Mouse (Mus musculus) lung, adult 2 months (tissue): ENCODE results near the gene Ncoa3. TPM values are rescaled to one million over a fixed set of nuclear protein-coding genes. Genes with fewer than 3 reads are reported as not detected.

ENCODE experiments used
- DNase-seq: peaks from one replicate; pipeline ENCODE4 v3.0.0; 2022
- H3K4me1 ChIP-seq: fragments of 200-500 bp; 2 replicates; pipeline ENCODE4 v1.6.1; 2011; ENCODE audit warnings: low read length; ENCODE audit not compliant: control insufficient read depth, insufficient read depth
- H3K4me3 ChIP-seq: fragments of 200-500 bp; replicated peaks from 2 replicates; pipeline ENCODE3; 2011; ENCODE audit warnings: low read depth, mild to moderate bottlenecking, control low read depth, low read length; ENCODE audit errors: extremely low read depth
- CTCF ChIP-seq: fragments of 200-500 bp; IDR thresholded peaks from 2 replicates; pipeline ENCODE4 v1.5.1; 2011; ENCODE audit warnings: mild to moderate bottlenecking, low read length, control low read depth; ENCODE audit not compliant: insufficient read depth
- POLR2A ChIP-seq: fragments of 200-500 bp; IDR thresholded peaks from 2 replicates; pipeline ENCODE4 v1.6.1; 2011; ENCODE audit warnings: low read depth, mild to moderate bottlenecking, control low read depth, low read length, borderline replicate concordance; ENCODE audit errors: extremely low read depth
- WGBS: fragments of 180-500 bp; shearing (Covaris S2); methylation state at CpG from one replicate; pipeline ENCODE4 v1.1.7; 2018; 5-methylcytosine and 5-hydroxymethylcytosine counted together
- polyA plus RNA-seq: library from polyadenylated mRNA; depleted of rRNA; stranded (reverse); fragments of >200 nt; gene quantifications from 2 replicates; pipeline ENCODE4 v1.2.3, GENCODE M21; 2012

Ncoa3 gene
- polyA plus RNA-seq, 1 experiment = 35.3 TPM

DNA sequence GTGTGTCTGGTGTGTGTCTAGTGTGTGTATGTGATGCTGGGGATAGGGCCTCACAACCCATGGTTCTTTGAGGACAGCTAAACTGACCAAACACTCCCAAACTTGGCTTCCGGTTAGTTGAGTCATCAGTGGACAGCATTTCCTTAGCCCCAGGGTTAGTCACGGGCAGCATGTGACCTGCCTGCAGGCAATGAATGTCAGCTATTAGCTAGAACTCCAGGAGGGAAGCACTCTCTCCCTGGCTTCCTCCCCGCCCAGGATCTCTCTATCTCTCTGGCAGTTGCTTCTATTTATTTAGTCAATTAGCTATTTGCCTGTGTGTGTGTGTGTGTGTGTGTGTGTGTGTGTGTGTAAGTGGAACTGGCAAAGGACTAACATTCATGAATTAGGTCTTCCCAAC, 23.6 kb upstream of the Ncoa3 start:
- H3K4me1 ChIP-seq = peaks cover 7% of the 10 kb centered on the region; the same call in 1 of the 2 replicates
- DNase-seq = no peak
- TF ChIP-seq CTCF (no peak), POLR2A (no peak)
- WGBS = 8% methylated on average over 3 of the region's 3 CpGs
- no peak overlapping the region for H3K4me3 ChIP-seq

DNA sequence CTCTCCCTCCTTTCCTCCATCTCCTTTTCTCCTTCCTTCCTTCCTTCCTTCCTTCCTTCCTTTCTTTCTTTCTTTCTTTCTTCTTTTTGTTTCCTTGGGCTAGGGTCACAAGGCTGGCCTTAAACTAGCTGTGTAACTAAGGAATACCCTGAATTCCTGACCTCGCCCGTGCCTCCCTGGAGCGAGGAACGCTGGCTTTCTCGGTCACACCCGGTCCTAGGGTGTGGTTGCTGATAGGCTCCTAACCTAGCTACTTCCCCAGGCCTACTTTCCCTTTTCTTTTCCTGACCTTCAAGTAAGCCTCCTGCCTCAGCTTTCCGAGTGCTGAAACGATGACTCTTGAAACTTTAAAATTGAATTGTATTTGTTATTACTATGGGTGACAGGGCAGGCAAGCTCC, 23.0 kb upstream of the Ncoa3 start:
- no peak overlapping the region for H3K4me3 ChIP-seq
- no peak for DNase-seq
- TF ChIP-seq CTCF (no peak), POLR2A (no peak)
- H3K4me1 ChIP-seq = peaks cover 7% of the 10 kb centered on the region; the same call in 1 of the 2 replicates
- 31% methylated on average over 8 of the region's 8 CpGs for WGBS

DNA sequence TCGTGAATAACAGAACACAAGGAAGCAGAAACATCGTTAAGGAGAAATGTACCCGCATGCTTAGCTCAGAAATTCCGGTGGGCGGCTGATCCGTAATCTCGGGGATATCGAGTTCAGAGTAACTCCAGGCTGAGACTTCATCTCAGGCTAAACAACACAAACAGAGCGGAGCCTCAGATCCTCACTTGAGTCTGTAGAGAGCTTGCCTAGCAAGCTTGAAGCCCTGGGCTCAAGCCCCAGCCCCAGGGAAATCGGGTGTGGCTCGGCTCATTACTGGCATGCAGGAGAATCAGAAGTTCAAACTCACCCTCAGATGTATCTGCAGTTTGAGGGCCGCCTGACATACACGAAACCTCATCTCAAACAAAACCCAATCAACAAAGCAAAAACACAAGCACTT, 22.5 kb upstream of the Ncoa3 start:
- no peak for DNase-seq
- WGBS = 86% methylated on average over 13 of the region's 13 CpGs
- Histone ChIP-seq H3K4me1 (peaks cover 7% of the 10 kb centered on the region; the same call in 1 of the 2 replicates), H3K4me3 (no peak overlapping the region)
- TF ChIP-seq POLR2A = no peak
- TF ChIP-seq CTCF = no peak

DNA sequence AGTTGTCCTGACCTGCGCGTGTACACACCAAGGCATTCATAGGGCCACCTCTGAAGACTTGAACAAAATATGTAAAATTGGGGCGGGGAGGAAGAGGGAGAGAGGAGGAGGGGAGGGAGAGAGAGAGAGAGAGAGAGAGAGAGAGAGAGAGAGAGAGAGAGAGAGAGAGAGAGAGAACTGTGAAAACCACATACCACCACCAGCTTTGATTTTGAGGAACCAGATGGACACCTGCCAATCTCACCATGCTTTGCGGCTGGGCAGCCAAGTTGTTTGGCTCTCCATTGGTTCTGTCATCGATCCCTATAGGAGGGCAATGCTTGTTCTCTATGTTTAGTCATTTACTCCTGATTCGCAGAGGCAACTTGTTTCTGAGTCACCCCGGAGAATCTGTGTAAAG, 21.7 kb upstream of the Ncoa3 start:
- WGBS = 86% methylated on average over 7 of the region's 7 CpGs
- no peak for DNase-seq
- no peak overlapping the region for H3K4me3 ChIP-seq
- peaks cover 7% of the 10 kb centered on the region; the same call in 1 of the 2 replicates for H3K4me1 ChIP-seq
- TF ChIP-seq CTCF = no peak
- no peak for TF ChIP-seq POLR2A

DNA sequence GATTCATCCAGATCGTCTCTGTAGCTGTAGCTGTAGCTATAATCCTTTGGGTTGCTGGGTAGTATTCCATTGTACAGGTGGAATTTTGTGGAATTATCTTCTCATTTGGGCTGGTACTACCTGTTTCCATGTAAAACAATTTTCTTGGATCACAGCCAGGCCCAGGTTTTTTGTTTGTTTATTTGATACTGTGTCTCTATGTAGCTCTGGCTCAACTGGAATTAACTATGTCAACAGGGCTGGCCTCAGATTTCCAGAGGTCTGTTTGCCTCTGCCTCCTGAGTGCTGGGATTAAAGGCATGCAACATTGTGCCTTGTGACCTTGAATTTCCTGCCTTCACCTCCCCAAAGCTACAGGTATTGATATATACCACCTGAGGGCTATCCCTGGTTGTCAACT, 18.1 kb upstream of the Ncoa3 start:
- TF ChIP-seq CTCF (no peak), POLR2A (no peak)
- 78% methylated on average over 1 of the region's 1 CpGs for WGBS
- Histone ChIP-seq H3K4me3 (no peak overlapping the region), H3K4me1 (peaks cover 8% of the 10 kb centered on the region)
- DNase-seq = no peak

GRCm38 (mm10) chr2:165976186-165976585, 16.2 kb upstream of the Ncoa3 start:
- DNase-seq = no peak
- no peak for TF ChIP-seq POLR2A
- TF ChIP-seq CTCF = no peak
- WGBS = 59% methylated on average over 3 of the region's 3 CpGs

GRCm38 (mm10) chr2:165976874-165977273, 15.6 kb upstream of the Ncoa3 start:
- Histone ChIP-seq H3K4me1 (peaks cover 6% of the 10 kb centered on the region), H3K4me3 (no peak overlapping the region)
- TF ChIP-seq CTCF = no peak
- no peak for TF ChIP-seq POLR2A
- DNase-seq = no peak
- 30% methylated on average over 5 of the region's 5 CpGs for WGBS

More at GRCm38 (mm10) chr2:165976186-165976585, 16.2 kb upstream of the Ncoa3 start:
- H3K4me3 ChIP-seq = no peak overlapping the region
- peaks cover 6% of the 10 kb centered on the region for H3K4me1 ChIP-seq

- H3K4me3 ChIP-seq = no peak overlapping the region
- TF ChIP-seq POLR2A (no peak), CTCF (no peak)
- peaks cover 9% of the 10 kb centered on the region for H3K4me1 ChIP-seq
- 92% methylated on average over 1 of the region's 1 CpGs for WGBS
- DNase-seq = no peak
Measured at GRCm38 (mm10) chr2:165978119-165978518, 14.3 kb upstream of the Ncoa3 start.

GRCm38 (mm10) chr2:165981248-165981977, 11.0 kb upstream of the Ncoa3 start:
- no peak overlapping the region for H3K4me3 ChIP-seq
- no peak for DNase-seq
- 55% methylated on average over 6 of the region's 6 CpGs for WGBS
- H3K4me1 ChIP-seq = peaks cover 11% of the 10 kb centered on the region
- TF ChIP-seq POLR2A (no peak), CTCF (no peak)

DNA sequence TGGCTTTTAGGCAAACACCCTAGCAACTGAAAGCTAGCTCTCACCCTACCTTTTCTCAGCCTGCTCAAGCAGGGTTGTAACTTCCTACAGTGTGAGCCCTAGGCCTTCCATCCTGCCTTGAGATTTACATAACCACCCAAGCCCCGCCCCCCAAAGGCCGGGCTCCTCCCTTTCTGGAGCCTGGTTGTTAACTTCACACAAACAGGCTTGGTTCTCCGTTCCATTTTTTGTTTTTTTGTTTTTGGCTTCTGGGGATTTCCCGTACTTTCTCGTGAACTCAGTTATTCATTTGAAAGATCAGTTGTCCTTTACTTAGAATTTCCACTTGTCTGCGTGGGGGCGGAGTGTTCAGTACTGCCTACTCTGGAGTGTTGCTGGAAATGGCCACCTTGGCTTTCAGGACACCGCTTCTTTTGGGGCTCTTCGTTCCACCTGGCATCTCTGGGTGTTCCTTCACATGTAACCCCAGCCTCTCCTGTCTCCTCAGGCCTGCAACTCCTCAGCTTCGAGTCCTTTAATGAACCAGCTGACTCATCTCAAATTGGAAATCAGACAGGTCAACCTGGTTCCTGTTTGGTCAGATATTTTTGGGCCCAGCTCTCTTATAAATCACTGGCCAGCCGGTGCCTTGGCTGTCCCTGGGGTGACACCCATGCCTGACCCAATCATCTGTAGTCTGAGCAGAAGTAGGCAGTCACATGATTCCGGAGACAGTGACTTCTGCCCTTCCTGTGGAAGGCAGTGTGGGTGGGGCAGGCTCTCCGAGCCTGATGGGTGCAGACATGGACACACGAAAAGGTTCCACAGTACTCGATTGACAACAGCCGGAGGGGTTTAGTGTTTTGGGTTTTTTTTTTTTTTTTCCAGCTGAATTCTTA, 9.7 kb upstream of the Ncoa3 start:
- Histone ChIP-seq H3K4me1 (peaks cover 8% of the 10 kb centered on the region; the same call in 1 of the 2 replicates), H3K4me3 (no peak overlapping the region)
- WGBS = 21% methylated on average over 16 of the region's 16 CpGs
- no peak for TF ChIP-seq CTCF
- peak; percentile 67; the same call in 1 of the 2 replicates for TF ChIP-seq POLR2A
- DNase-seq = peak; percentile 63
